Mouse (Mus musculus): ENCODE measurements around the gene Slc6a13.

DNA sequence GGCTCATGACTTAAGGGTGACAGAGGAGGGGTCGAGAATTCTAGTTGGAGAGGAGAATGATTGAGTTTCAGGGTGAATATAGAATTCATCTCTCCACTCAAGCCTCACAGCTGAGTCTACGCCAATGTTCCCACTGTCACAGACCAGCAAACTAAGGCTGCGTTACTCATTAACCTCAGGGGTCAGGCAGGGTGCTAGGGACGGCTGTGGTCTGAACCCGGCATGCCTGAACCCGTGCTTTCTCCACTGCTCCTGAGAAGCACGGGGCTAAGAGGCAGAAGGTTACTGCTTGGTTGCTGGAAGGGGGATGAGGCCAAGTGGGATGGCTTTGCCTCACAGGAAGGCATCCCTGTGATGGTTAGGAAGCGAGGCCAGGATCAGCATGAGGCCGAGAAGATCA lies 477 bp downstream of the Slc6a13 start:
- TF ChIP-seq EP300 (optimal IDR thresholded peaks at IDR 0.05) (no peak), CTCF (IDR thresholded peaks at IDR 0.05; ENCODE audit: low read depth) (no peak)
